Mouse (Mus musculus) liver, embryonic 14.5 days (tissue): ENCODE results near the gene Zfp472.

Experiments
- CTCF ChIP-seq: IDR thresholded peaks from 2 replicates; pipeline ENCODE4 v1.5.1; 2016; ENCODE audit warnings: antibody characterized with exemption, low read depth, control low read depth
- EP300 ChIP-seq: IDR thresholded peaks from 2 replicates; pipeline ENCODE4 v1.6.1; 2016; ENCODE audit warnings: antibody characterized with exemption, low read depth

DNA sequence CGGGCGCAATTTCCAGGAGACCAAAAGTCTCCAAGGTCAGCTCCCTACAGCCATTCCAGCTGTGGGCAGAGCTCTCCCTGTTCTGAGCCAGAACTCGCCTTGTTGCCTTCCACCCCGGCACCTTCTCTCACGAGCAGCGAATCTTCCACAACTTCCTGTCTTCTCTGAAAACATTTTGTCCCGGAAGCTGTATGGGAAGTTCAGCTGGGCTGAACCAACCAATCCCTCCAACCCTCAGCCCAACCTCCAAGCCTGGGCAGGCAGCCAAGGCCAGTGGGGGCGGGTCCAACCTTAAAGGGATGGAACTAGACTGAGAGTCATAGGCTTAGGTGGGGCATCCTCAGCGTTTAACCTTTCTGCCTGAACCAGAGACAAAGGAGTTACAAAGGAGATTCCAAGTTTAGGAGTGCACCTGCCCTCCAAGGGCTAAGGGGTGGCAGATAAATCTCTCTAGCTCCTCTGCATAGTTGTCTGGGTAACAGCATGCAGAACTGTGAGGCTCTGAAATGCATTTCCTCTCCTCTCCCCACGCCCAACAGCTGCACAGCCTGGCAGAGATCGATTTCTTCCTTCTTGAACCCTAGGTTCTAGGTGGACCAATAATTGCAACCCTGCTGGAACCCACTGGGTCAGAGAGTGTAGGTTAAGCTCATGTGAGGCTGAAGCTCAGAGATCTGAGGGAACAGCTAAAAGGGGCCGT lies 18.2 kb upstream of the Zfp472 start, which contains the start of gene Cyp4f13:
- TF ChIP-seq CTCF: no peak
- no peak for TF ChIP-seq EP300
